Mouse (Mus musculus) intestine, embryonic 14.5 days (tissue): Measurements from ENCODE around the gene Slc5a11. TPM values are rescaled to one million over a fixed set of nuclear protein-coding genes. Genes with fewer than 3 reads are reported as not detected.

Source experiments
- ATAC-seq: fragments of 200-750 bp; cut with Nextera tagmentation; replicated peaks from 2 replicates; pipeline ENCODE4 v1.8.0; 2017; ENCODE audit warnings: low read depth, moderate number of reproducible peaks, moderate TSS enrichment, moderate library complexity; ENCODE audit not compliant: low FRiP score, low TSS enrichment
- DNase-seq: peaks from one replicate; pipeline ENCODE4 v3.0.0-alpha.2; 2018; ENCODE audit warnings: low spot score
- H3K27ac ChIP-seq: fragments of 300-500 bp; sonication (generic); 2 replicates; pipeline ENCODE4 v1.5.1; 2014; ENCODE audit warnings: low read depth, mild to moderate bottlenecking, control low read depth
- H3K27me3 ChIP-seq: fragments of 300-500 bp; sonication (generic); replicated peaks from 2 replicates; pipeline ENCODE4 v1.6.1; 2014; ENCODE audit warnings: low read length, control low read depth; ENCODE audit not compliant: control insufficient read depth, insufficient read depth
- H3K36me3 ChIP-seq: fragments of 300-500 bp; sonication (generic); 2 replicates; pipeline ENCODE4 v1.6.1; 2014; ENCODE audit warnings: low read length, control low read depth; ENCODE audit not compliant: control insufficient read depth, insufficient read depth
- H3K4me1 ChIP-seq: fragments of 300-500 bp; sonication (generic); replicated peaks from 2 replicates; pipeline ENCODE4 v1.6.1; 2014; ENCODE audit warnings: low read length, control low read depth, mixed read lengths; ENCODE audit not compliant: control insufficient read depth, insufficient read depth
- H3K4me2 ChIP-seq: fragments of 300-500 bp; sonication (generic); 2 replicates; pipeline ENCODE4 v1.6.1; 2014; ENCODE audit warnings: low read length
- H3K4me3 ChIP-seq: fragments of 300-500 bp; sonication (generic); 2 replicates; pipeline ENCODE4 v1.5.1; 2014; ENCODE audit warnings: low read depth, low read length, control low read depth, mixed read lengths
- H3K9ac ChIP-seq: fragments of 300-500 bp; sonication (generic); 2 replicates; pipeline ENCODE4 v1.6.1; 2014; ENCODE audit warnings: mild to moderate bottlenecking, low read length
- H3K9me3 ChIP-seq: fragments of 300-500 bp; sonication (generic); 2 replicates; pipeline ENCODE4 v1.6.1; 2016; ENCODE audit warnings: low read length, control low read depth; ENCODE audit not compliant: control insufficient read depth
- WGBS: fragments of 180-500 bp; shearing (Covaris S2); extraction: QIAGEN DNeasy Blood & Tissue Kit; methylation state at CpG from one replicate; pipeline ENCODE4 v1.1.7; 2014; 5-methylcytosine and 5-hydroxymethylcytosine counted together
- polyA plus RNA-seq: library from polyadenylated mRNA; unstranded; fragments of >200 nt; fragmentation: Nextera tagmentation; extraction: Ambion mirVana; gene quantifications from 2 replicates; pipeline ENCODE4 v1.2.1, GENCODE M21; 2014

The Slc5a11 gene
- polyA plus RNA-seq, 1 experiment from 2014 or later = 2.9 TPM

DNA sequence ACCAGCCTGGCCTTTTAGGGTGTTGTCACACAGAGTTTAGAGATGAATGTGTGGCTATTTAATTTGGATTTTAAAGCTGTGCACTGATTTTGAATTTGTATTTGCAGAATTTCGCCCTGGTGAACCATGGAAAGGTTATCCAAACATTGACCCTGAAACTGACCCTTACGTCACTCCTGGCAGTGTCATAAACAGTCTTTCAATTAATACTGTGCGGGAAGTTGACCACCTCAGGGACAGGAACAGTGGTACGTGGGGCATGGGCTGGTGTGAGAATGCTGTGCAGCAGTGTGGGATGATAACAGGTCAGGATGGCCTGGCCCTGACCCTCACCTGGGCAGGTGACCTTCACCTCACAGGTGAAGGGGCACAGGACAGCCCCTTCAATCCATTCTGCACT is 27.3 kb upstream of the Slc5a11 start:
- no peak for ATAC-seq
- no peaks in the 10 kb centered on the region for H3K27me3 ChIP-seq
- H3K4me3 ChIP-seq = no peak overlapping the region
- H3K9ac ChIP-seq = no peak overlapping the region
- H3K9me3 ChIP-seq = no peaks in the 10 kb centered on the region
- WGBS = 54% methylated on average over 4 of the region's 4 CpGs
- peaks cover 100% of the 10 kb centered on the region for H3K36me3 ChIP-seq
- H3K27ac ChIP-seq = no peak overlapping the region
- no peaks in the 10 kb centered on the region for H3K4me1 ChIP-seq
- no peak overlapping the region for H3K4me2 ChIP-seq
- DNase-seq = no peak

GRCm38 (mm10) chr7:123188462-123188861 is 26.1 kb upstream of the Slc5a11 start:
- no peak overlapping the region for H3K4me2 ChIP-seq
- ATAC-seq (no peak), DNase-seq (no peak)
- no peaks in the 10 kb centered on the region for H3K4me1 ChIP-seq
- H3K9me3 ChIP-seq = no peaks in the 10 kb centered on the region
- WGBS = 94% methylated on average over 3 of the region's 3 CpGs
- H3K36me3 ChIP-seq = peaks cover 100% of the 10 kb centered on the region
- no peak overlapping the region for H3K27ac ChIP-seq
- H3K9ac ChIP-seq = no peak overlapping the region
- no peaks in the 10 kb centered on the region for H3K27me3 ChIP-seq
- H3K4me3 ChIP-seq = no peak overlapping the region

DNA sequence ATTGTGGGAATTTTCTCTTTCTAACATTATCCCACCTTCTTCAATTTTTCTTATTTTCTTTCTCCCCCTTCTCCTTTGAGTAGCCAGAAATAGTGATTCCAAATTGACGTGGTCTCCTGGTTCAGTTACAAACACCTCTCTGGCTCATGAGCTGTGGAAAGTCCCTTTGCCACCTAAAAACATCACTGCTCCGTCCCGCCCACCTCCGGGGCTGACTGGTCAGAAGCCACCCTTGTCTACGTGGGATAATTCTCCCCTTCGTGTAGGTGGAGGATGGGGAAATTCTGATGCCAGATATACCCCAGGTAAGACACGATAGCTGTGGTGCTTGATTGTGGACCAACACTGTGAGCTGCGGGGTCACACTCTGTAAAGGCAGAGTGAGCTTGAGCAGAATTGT is 24.8 kb upstream of the Slc5a11 start:
- DNase-seq (no peak), ATAC-seq (no peak)
- no peak overlapping the region for H3K27ac ChIP-seq
- no peaks in the 10 kb centered on the region for H3K27me3 ChIP-seq
- H3K4me1 ChIP-seq = no peaks in the 10 kb centered on the region
- H3K36me3 ChIP-seq = peaks cover 100% of the 10 kb centered on the region
- no peak overlapping the region for H3K9ac ChIP-seq
- no peak overlapping the region for H3K4me2 ChIP-seq
- no peak overlapping the region for H3K4me3 ChIP-seq
- no peaks in the 10 kb centered on the region for H3K9me3 ChIP-seq
- WGBS = 96% methylated on average over 8 of the region's 8 CpGs

DNA sequence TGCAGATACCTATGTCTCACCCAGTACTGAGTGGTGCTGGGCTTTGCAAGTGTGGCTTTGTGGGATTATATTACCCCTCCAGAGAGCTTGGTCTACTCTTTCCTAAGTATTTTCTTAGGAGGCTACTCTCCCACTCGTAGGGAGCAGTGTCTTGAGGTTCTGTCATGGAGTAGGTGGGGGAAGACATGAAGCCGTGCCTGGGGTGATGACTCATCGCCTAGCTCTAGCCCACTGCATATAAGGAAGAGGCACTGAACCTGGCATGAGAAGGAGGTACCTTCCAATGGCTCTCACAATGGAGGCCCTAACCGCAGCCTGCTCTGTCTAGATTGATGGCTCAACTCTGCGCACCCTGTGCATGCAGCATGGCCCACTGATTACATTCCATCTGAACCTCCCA is 22.8 kb upstream of the Slc5a11 start:
- WGBS = 88% methylated on average over 5 of the region's 5 CpGs
- Histone ChIP-seq H3K9me3 (no peaks in the 10 kb centered on the region), H3K9ac (no peak overlapping the region), H3K27me3 (no peaks in the 10 kb centered on the region), H3K4me2 (no peak overlapping the region), H3K4me3 (no peak overlapping the region), H3K4me1 (no peaks in the 10 kb centered on the region), H3K36me3 (peaks cover 89% of the 10 kb centered on the region), H3K27ac (no peak overlapping the region)
- no peak for DNase-seq
- no peak; the same call in 1 of the 2 replicates for ATAC-seq

GRCm38 (mm10) chr7:123193201-123193600 is 21.4 kb upstream of the Slc5a11 start:
- no peak overlapping the region for H3K27ac ChIP-seq

GRCm38 (mm10) chr7:123194696-123195095 is 19.9 kb upstream of the Slc5a11 start:
- Histone ChIP-seq H3K4me3 (no peak overlapping the region), H3K4me2 (no peak overlapping the region), H3K9me3 (no peaks in the 10 kb centered on the region), H3K27ac (no peak overlapping the region), H3K36me3 (peaks cover 59% of the 10 kb centered on the region), H3K27me3 (no peaks in the 10 kb centered on the region), H3K4me1 (no peaks in the 10 kb centered on the region), H3K9ac (no peak overlapping the region)
- ATAC-seq = no peak
- no peak for DNase-seq
- 94% methylated on average over 8 of the region's 8 CpGs for WGBS

More at GRCm38 (mm10) chr7:123193201-123193600, 21.4 kb upstream of the Slc5a11 start:
- WGBS = 92% methylated on average over 12 of the region's 12 CpGs
- ATAC-seq (no peak), DNase-seq (no peak)
- peaks cover 74% of the 10 kb centered on the region for H3K36me3 ChIP-seq
- no peaks in the 10 kb centered on the region for H3K4me1 ChIP-seq
- no peak overlapping the region for H3K9ac ChIP-seq
- H3K4me2 ChIP-seq = no peak overlapping the region
- H3K9me3 ChIP-seq = no peaks in the 10 kb centered on the region
- H3K4me3 ChIP-seq = no peak overlapping the region
- no peaks in the 10 kb centered on the region for H3K27me3 ChIP-seq

- H3K27ac ChIP-seq = no peak overlapping the region
These were observed 18.1 kb upstream of the Slc5a11 start for GRCm38 (mm10) chr7:123196432-123196831.

GRCm38 (mm10) chr7:123198695-123199094 is 15.9 kb upstream of the Slc5a11 start:
- peaks cover 19% of the 10 kb centered on the region for H3K36me3 ChIP-seq
- no peak for ATAC-seq
- no peak overlapping the region for H3K9ac ChIP-seq
- 54% methylated on average over 10 of the region's 10 CpGs for WGBS
- H3K9me3 ChIP-seq = no peaks in the 10 kb centered on the region
- H3K27me3 ChIP-seq = no peaks in the 10 kb centered on the region
- H3K4me2 ChIP-seq = no peak overlapping the region
- H3K27ac ChIP-seq = 0 out of 2 replicates have a peak overlapping the region, but pooled peaks have one; percentile 7
- no peaks in the 10 kb centered on the region for H3K4me1 ChIP-seq
- H3K4me3 ChIP-seq = no peak overlapping the region
- DNase-seq = no peak

More at GRCm38 (mm10) chr7:123196432-123196831, 18.1 kb upstream of the Slc5a11 start:
- H3K9me3 ChIP-seq = no peaks in the 10 kb centered on the region
- ATAC-seq (no peak), DNase-seq (no peak)
- no peaks in the 10 kb centered on the region for H3K4me1 ChIP-seq
- H3K4me2 ChIP-seq = no peak overlapping the region
- H3K36me3 ChIP-seq = peaks cover 42% of the 10 kb centered on the region
- H3K27me3 ChIP-seq = no peaks in the 10 kb centered on the region
- no peak overlapping the region for H3K9ac ChIP-seq
- WGBS = 82% methylated on average over 5 of the region's 5 CpGs
- H3K4me3 ChIP-seq = no peak overlapping the region

GRCm38 (mm10) chr7:123199151-123199550 is 15.4 kb upstream of the Slc5a11 start:
- Histone ChIP-seq H3K4me1 (no peaks in the 10 kb centered on the region), H3K36me3 (peaks cover 15% of the 10 kb centered on the region), H3K4me3 (no peak overlapping the region), H3K27ac (0 out of 2 replicates have a peak overlapping the region, but pooled peaks have one; percentile 7), H3K27me3 (no peaks in the 10 kb centered on the region), H3K4me2 (no peak overlapping the region), H3K9me3 (no peaks in the 10 kb centered on the region), H3K9ac (no peak overlapping the region)
- WGBS = 69% methylated on average over 3 of the region's 3 CpGs
- DNase-seq (no peak), ATAC-seq (no peak)
